Mouse (Mus musculus) thymus, adult 2 months (tissue): ENCODE data around the gene Phlpp1. TPM values are rescaled to one million over a fixed set of nuclear protein-coding genes. Genes with fewer than 3 reads are reported as not detected.

ENCODE experiments used
- DNase-seq: peaks from one replicate; pipeline ENCODE4 v3.0.0; 2021
- H3K27ac ChIP-seq: fragments of 200-500 bp; 2 replicates; pipeline ENCODE4 v1.5.1; 2012; ENCODE audit warnings: low read length, control low read depth; ENCODE audit not compliant: control insufficient read depth, insufficient read depth
- H3K27me3 ChIP-seq: fragments of 200-500 bp; 2 replicates; pipeline ENCODE4 v1.6.1; 2012; ENCODE audit warnings: mild to moderate bottlenecking, low read length, moderate library complexity, mixed read lengths; ENCODE audit not compliant: control insufficient read depth, insufficient read depth
- H3K36me3 ChIP-seq: fragments of 200-500 bp; 2 replicates; pipeline ENCODE4 v1.6.1; 2012; ENCODE audit warnings: mild to moderate bottlenecking, low read length, moderate library complexity; ENCODE audit not compliant: control insufficient read depth, insufficient read depth
- H3K4me1 ChIP-seq: fragments of 200-500 bp; replicated peaks from 2 replicates; pipeline ENCODE4 v1.6.1; 2012; ENCODE audit warnings: low read length; ENCODE audit not compliant: control insufficient read depth, insufficient read depth
- H3K4me3 ChIP-seq: fragments of 200-500 bp; 2 replicates; pipeline ENCODE4 v1.5.1; 2012; ENCODE audit warnings: mild to moderate bottlenecking, low read length, control low read depth, moderate library complexity; ENCODE audit not compliant: control insufficient read depth, insufficient read depth
- CTCF ChIP-seq: fragments of 200-500 bp; IDR thresholded peaks from 2 replicates; pipeline ENCODE4 v1.5.1; 2012; ENCODE audit warnings: mild to moderate bottlenecking, control low read depth, low read length, moderate library complexity, borderline replicate concordance; ENCODE audit not compliant: control insufficient read depth, poor library complexity, insufficient read depth; ENCODE audit errors: extremely low read depth
- POLR2A ChIP-seq: fragments of 200-500 bp; IDR thresholded peaks from 2 replicates; pipeline ENCODE4 v1.6.1; 2012; ENCODE audit warnings: mild to moderate bottlenecking, low read length, control low read depth, moderate library complexity; ENCODE audit not compliant: control insufficient read depth, poor library complexity, insufficient read depth; ENCODE audit errors: extremely low read depth
- WGBS: fragments of 180-500 bp; shearing (Covaris S2); methylation state at CpG from one replicate; pipeline ENCODE4 v1.1.7; 2018; 5-methylcytosine and 5-hydroxymethylcytosine counted together
- polyA plus RNA-seq: library from polyadenylated mRNA; depleted of rRNA; stranded (reverse); fragments of >200 nt; gene quantifications from 2 replicates; pipeline ENCODE4 v1.2.3, GENCODE M21; 2012

The Phlpp1 gene
- polyA plus RNA-seq, 1 experiment = 7.0 TPM

GRCm38 (mm10) chr1:106369330-106369729 is 197.8 kb downstream of the Phlpp1 start:
- Histone ChIP-seq H3K27ac (no peak overlapping the region), H3K4me3 (no peak overlapping the region), H3K4me1 (no peaks in the 10 kb centered on the region), H3K27me3 (no peaks in the 10 kb centered on the region), H3K36me3 (no peaks in the 10 kb centered on the region)
- WGBS = 93% methylated on average over 3 of the region's 3 CpGs
- no peak for DNase-seq
- TF ChIP-seq POLR2A (no peak), CTCF (no peak)

- 92% methylated on average over 2 of the region's 2 CpGs for WGBS
- H3K27me3 ChIP-seq = no peaks in the 10 kb centered on the region
- no peak for DNase-seq
- no peaks in the 10 kb centered on the region for H3K4me1 ChIP-seq
- no peaks in the 10 kb centered on the region for H3K36me3 ChIP-seq
- no peak overlapping the region for H3K4me3 ChIP-seq
- H3K27ac ChIP-seq = no peak overlapping the region
- TF ChIP-seq CTCF (no peak), POLR2A (no peak)
Measured at GRCm38 (mm10) chr1:106372446-106372845, 200.9 kb downstream of the Phlpp1 start.

- DNase-seq = no peak
- H3K36me3 ChIP-seq = no peaks in the 10 kb centered on the region
- no peaks in the 10 kb centered on the region for H3K4me1 ChIP-seq
- TF ChIP-seq CTCF (no peak), POLR2A (no peak)
- 94% methylated on average over 1 of the region's 1 CpGs for WGBS
- no peak overlapping the region for H3K4me3 ChIP-seq
- H3K27me3 ChIP-seq = no peaks in the 10 kb centered on the region
- H3K27ac ChIP-seq = no peak overlapping the region
Measured at GRCm38 (mm10) chr1:106373656-106374055, 202.1 kb downstream of the Phlpp1 start.

GRCm38 (mm10) chr1:106374274-106374673 is 202.7 kb downstream of the Phlpp1 start:
- no peaks in the 10 kb centered on the region for H3K27me3 ChIP-seq
- no peak for DNase-seq
- no peak for TF ChIP-seq CTCF
- no peak for TF ChIP-seq POLR2A

GRCm38 (mm10) chr1:106374971-106375370 is 203.4 kb downstream of the Phlpp1 start:
- Histone ChIP-seq H3K4me3 (no peak overlapping the region), H3K4me1 (no peaks in the 10 kb centered on the region), H3K27ac (no peak overlapping the region), H3K27me3 (no peaks in the 10 kb centered on the region), H3K36me3 (no peaks in the 10 kb centered on the region)
- 80% methylated on average over 4 of the region's 4 CpGs for WGBS
- no peak for DNase-seq
- no peak for TF ChIP-seq POLR2A
- no peak for TF ChIP-seq CTCF

More at GRCm38 (mm10) chr1:106374274-106374673, 202.7 kb downstream of the Phlpp1 start:
- H3K4me1 ChIP-seq = no peaks in the 10 kb centered on the region
- WGBS = 87% methylated on average over 2 of the region's 2 CpGs
- H3K4me3 ChIP-seq = no peak overlapping the region
- no peak overlapping the region for H3K27ac ChIP-seq
- H3K36me3 ChIP-seq = no peaks in the 10 kb centered on the region

- DNase-seq = no peak
- TF ChIP-seq POLR2A (no peak), CTCF (no peak)
- Histone ChIP-seq H3K4me3 (no peak overlapping the region), H3K36me3 (no peaks in the 10 kb centered on the region), H3K4me1 (no peaks in the 10 kb centered on the region), H3K27ac (no peak overlapping the region), H3K27me3 (no peaks in the 10 kb centered on the region)
- 73% methylated on average over 3 of the region's 3 CpGs for WGBS
Measured at GRCm38 (mm10) chr1:106376003-106376402, 204.5 kb downstream of the Phlpp1 start.

GRCm38 (mm10) chr1:106380465-106380864 is 208.9 kb downstream of the Phlpp1 start:
- H3K4me3 ChIP-seq = no peak overlapping the region
- H3K36me3 ChIP-seq = no peaks in the 10 kb centered on the region
- H3K4me1 ChIP-seq = no peaks in the 10 kb centered on the region
- no peak overlapping the region for H3K27ac ChIP-seq
- DNase-seq = no peak
- WGBS = 95% methylated on average over 1 of the region's 1 CpGs
- TF ChIP-seq CTCF (no peak), POLR2A (no peak)
- no peaks in the 10 kb centered on the region for H3K27me3 ChIP-seq
